Mouse (Mus musculus): ENCODE results near the gene Gga3. TPM values are rescaled to one million over a fixed set of nuclear protein-coding genes. Genes with fewer than 3 reads are reported as not detected.
A peak's percentile ranks its signal among the peaks of the same experiment; 100 is the strongest.

Gga3 gene
- polyA plus RNA-seq, 1 experiment: 17.7 TPM

- H3K27me3 ChIP-seq (replicated peaks; ENCODE audit: control insufficient read depth, insufficient read depth, low read length): no peaks in the 10 kb centered on the region
- TF ChIP-seq CTCF (conservative IDR thresholded peaks at IDR 0.05; ENCODE audit: insufficient read depth, insufficient read length, low read depth, low read length): no peak
- TF ChIP-seq POLR2A (IDR thresholded peaks at IDR 0.05; ENCODE audit: low read depth, low read length): no peak
- H3K36me3 ChIP-seq (ENCODE audit: control insufficient read depth, insufficient read depth, low read length): peaks cover 1% of the 10 kb centered on the region; the same call in 1 of the 2 replicates
- peak overlapping the region; percentile 77 for H3K4me3 ChIP-seq (ENCODE audit: insufficient read depth, low read depth, low read length)
- 28% methylated on average over 11 of the region's 11 CpGs for WGBS
- H3K27ac ChIP-seq (ENCODE audit: insufficient read depth, low read depth, low read length): peak overlapping the region; percentile 57
- peaks cover 13% of the 10 kb centered on the region; the same call in 1 of the 2 replicates for H3K4me1 ChIP-seq (ENCODE audit: control insufficient read depth, insufficient read depth, low read length)
- no peak for DNase-seq
Observed at GRCm38 (mm10) chr11:115626824-115627616, 23.2 kb upstream of the Gga3 start.

- 16% methylated on average over 9 of the region's 9 CpGs for WGBS
- peak; percentile 95 for DNase-seq
- peak overlapping the region; percentile 71 for H3K27ac ChIP-seq (ENCODE audit: insufficient read depth, low read depth, low read length)
- H3K4me1 ChIP-seq (ENCODE audit: control insufficient read depth, insufficient read depth, low read length): peaks cover 13% of the 10 kb centered on the region; the same call in 1 of the 2 replicates
- H3K36me3 ChIP-seq (ENCODE audit: control insufficient read depth, insufficient read depth, low read length): peaks cover 1% of the 10 kb centered on the region; the same call in 1 of the 2 replicates
- no peak overlapping the region for H3K4me3 ChIP-seq (ENCODE audit: insufficient read depth, low read depth, low read length)
- TF ChIP-seq CTCF (conservative IDR thresholded peaks at IDR 0.05; ENCODE audit: insufficient read depth, insufficient read length, low read depth, low read length) (no peak), POLR2A (IDR thresholded peaks at IDR 0.05; ENCODE audit: low read depth, low read length) (no peak)
- no peaks in the 10 kb centered on the region for H3K27me3 ChIP-seq (replicated peaks; ENCODE audit: control insufficient read depth, insufficient read depth, low read length)
Observed at GRCm38 (mm10) chr11:115625877-115626276, 22.0 kb upstream of the Gga3 start.

GRCm38 (mm10) chr11:115623487-115624070 lies 19.7 kb upstream of the Gga3 start:
- Histone ChIP-seq H3K36me3 (ENCODE audit: control insufficient read depth, insufficient read depth, low read length) (peaks cover 3% of the 10 kb centered on the region), H3K4me1 (ENCODE audit: control insufficient read depth, insufficient read depth, low read length) (peaks cover 18% of the 10 kb centered on the region; the same call in 1 of the 2 replicates), H3K27ac (ENCODE audit: insufficient read depth, low read depth, low read length) (no peak overlapping the region), H3K27me3 (replicated peaks; ENCODE audit: control insufficient read depth, insufficient read depth, low read length) (no peaks in the 10 kb centered on the region), H3K4me3 (ENCODE audit: insufficient read depth, low read depth, low read length) (no peak overlapping the region)
- TF ChIP-seq CTCF (conservative IDR thresholded peaks at IDR 0.05; ENCODE audit: insufficient read depth, insufficient read length, low read depth, low read length) (peak; percentile 50; the same call in 1 of the 2 replicates), POLR2A (IDR thresholded peaks at IDR 0.05; ENCODE audit: low read depth, low read length) (no peak)
- 43% methylated on average over 9 of the region's 9 CpGs for WGBS
- no peak for DNase-seq

DNA sequence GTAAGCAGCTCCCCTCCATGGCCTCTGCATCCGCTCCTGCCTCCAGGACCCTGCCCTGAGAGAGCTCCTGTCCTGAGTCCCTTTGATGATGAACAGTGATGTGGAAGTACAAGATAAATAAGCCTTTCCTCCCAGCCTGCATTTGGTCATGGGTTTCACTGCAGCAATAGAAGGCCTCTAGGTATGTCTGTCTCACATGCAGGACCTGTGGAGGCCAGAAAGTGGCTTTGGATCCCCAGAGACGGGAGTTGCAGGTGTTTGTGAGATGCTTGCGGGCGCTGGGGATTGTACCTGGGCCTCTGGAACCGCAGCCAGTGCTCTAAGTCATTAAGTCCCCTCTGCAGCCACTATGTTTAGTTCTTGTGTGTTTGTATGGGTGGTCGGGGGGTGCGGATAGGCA lies 16.1 kb upstream of the Gga3 start:
- no peak for DNase-seq
- TF ChIP-seq POLR2A (IDR thresholded peaks at IDR 0.05; ENCODE audit: low read depth, low read length): no peak
- TF ChIP-seq CTCF (conservative IDR thresholded peaks at IDR 0.05; ENCODE audit: insufficient read depth, insufficient read length, low read depth, low read length): no peak
- H3K27me3 ChIP-seq (replicated peaks; ENCODE audit: control insufficient read depth, insufficient read depth, low read length): no peaks in the 10 kb centered on the region
- no peak overlapping the region for H3K4me3 ChIP-seq (ENCODE audit: insufficient read depth, low read depth, low read length)
- H3K4me1 ChIP-seq (ENCODE audit: control insufficient read depth, insufficient read depth, low read length): peaks cover 14% of the 10 kb centered on the region
- H3K36me3 ChIP-seq (ENCODE audit: control insufficient read depth, insufficient read depth, low read length): peaks cover 3% of the 10 kb centered on the region
- no peak overlapping the region for H3K27ac ChIP-seq (ENCODE audit: insufficient read depth, low read depth, low read length)
- WGBS: 96% methylated on average over 7 of the region's 7 CpGs

DNA sequence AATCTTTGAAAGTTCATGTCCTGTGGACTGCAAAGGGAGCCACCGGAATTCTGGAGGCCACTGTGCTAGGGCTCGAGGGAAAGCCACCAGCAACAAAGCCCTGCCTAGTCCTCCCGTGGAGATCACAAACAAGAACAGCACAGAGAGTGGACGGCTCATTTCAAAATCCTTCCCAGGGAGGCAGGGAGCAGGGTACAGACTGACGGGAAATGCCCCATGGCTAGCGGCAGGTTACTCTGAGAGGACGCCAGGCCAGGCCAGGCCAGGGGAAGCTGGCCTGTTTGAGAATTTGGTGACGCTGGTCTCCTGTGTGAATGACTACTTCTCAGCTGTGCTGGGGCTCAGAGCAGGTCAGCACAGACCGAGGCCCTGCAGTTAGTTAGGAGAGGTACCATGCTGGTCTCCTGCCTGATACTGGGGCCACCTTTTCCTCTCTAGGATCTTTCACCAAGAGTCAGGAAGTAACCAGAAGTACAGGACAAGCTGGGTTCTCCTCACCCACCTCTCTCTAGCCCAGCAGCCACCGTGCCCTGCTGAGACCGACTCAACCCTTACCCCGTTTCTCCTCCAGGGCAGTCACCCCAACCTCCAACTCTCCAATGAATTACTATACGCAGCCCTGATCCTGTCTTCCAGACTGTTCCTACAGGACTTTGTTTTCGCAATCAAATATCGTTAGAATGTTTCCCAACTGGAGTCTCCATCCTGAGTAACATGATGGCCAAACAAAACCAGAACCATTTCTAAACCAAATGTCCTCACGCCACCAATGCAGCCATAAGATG lies 15.1 kb upstream of the Gga3 start:
- no peaks in the 10 kb centered on the region for H3K27me3 ChIP-seq (replicated peaks; ENCODE audit: control insufficient read depth, insufficient read depth, low read length)
- H3K27ac ChIP-seq (ENCODE audit: insufficient read depth, low read depth, low read length): no peak overlapping the region; the same call in 1 of the 2 replicates
- no peak overlapping the region for H3K4me3 ChIP-seq (ENCODE audit: insufficient read depth, low read depth, low read length)
- WGBS: 67% methylated on average over 16 of the region's 16 CpGs
- TF ChIP-seq POLR2A (IDR thresholded peaks at IDR 0.05; ENCODE audit: low read depth, low read length): no peak
- no peak for TF ChIP-seq CTCF (conservative IDR thresholded peaks at IDR 0.05; ENCODE audit: insufficient read depth, insufficient read length, low read depth, low read length)
- H3K4me1 ChIP-seq (ENCODE audit: control insufficient read depth, insufficient read depth, low read length): peaks cover 19% of the 10 kb centered on the region
- DNase-seq: peak; percentile 50
- peaks cover 3% of the 10 kb centered on the region for H3K36me3 ChIP-seq (ENCODE audit: control insufficient read depth, insufficient read depth, low read length)

DNA sequence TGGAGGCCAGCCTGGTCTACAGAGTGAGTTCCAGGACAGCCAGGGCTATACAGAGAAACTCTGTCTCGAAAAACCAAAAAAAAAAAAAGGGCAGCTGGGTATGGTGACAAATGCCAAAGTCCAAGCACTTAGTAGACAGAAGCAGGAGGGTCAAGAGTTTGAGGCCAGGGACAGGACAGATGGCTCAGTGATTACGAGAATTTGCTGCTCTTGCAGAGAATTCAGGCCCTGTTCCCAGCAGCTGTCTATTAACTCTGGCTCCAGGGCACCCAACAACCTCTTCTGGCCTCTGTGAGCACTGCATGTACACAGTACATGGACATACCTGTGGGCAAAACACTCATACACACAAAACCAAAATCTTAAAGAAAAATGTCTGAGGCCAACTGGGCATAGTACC lies 14.2 kb upstream of the Gga3 start:
- H3K36me3 ChIP-seq (ENCODE audit: control insufficient read depth, insufficient read depth, low read length): peaks cover 2% of the 10 kb centered on the region
- TF ChIP-seq POLR2A (IDR thresholded peaks at IDR 0.05; ENCODE audit: low read depth, low read length): no peak
- TF ChIP-seq CTCF (conservative IDR thresholded peaks at IDR 0.05; ENCODE audit: insufficient read depth, insufficient read length, low read depth, low read length): 0 out of 2 replicates have a peak, but pooled peaks have one; percentile 16
- no peaks in the 10 kb centered on the region for H3K27me3 ChIP-seq (replicated peaks; ENCODE audit: control insufficient read depth, insufficient read depth, low read length)
- no peak overlapping the region for H3K4me3 ChIP-seq (ENCODE audit: insufficient read depth, low read depth, low read length)
- DNase-seq: peak; percentile 85
- H3K27ac ChIP-seq (ENCODE audit: insufficient read depth, low read depth, low read length): 0 out of 2 replicates have a peak overlapping the region, but pooled peaks have one; percentile 6
- peaks cover 26% of the 10 kb centered on the region for H3K4me1 ChIP-seq (ENCODE audit: control insufficient read depth, insufficient read depth, low read length)
- WGBS: 35% methylated on average over 2 of the region's 2 CpGs

All from kidney, adult 2 months (tissue).